Mouse (Mus musculus) ES-Bruce4 (cell line): ENCODE data around the gene Trim10.

ENCODE experiments used
- CTCF ChIP-seq: IDR thresholded peaks from one replicate; pipeline ENCODE4 v1.8.1; 2011; ENCODE audit warnings: low read depth, low read length
- EP300 ChIP-seq: IDR thresholded peaks from 2 replicates; pipeline ENCODE4 v1.6.1; 2011; ENCODE audit warnings: low read depth, low read length; ENCODE audit not compliant: insufficient read depth
- POLR2A ChIP-seq: IDR thresholded peaks from one replicate; pipeline ENCODE4 v1.8.1; 2011; ENCODE audit warnings: low read length; ENCODE audit not compliant: insufficient read depth

GRCm38 (mm10) chr17:36900001-36900400, 30.6 kb downstream of the Trim10 start:
- TF ChIP-seq CTCF (no peak), EP300 (no peak), POLR2A (no peak)
